Mouse (Mus musculus): ENCODE data around the gene Syncrip.

The Syncrip gene

DNA sequence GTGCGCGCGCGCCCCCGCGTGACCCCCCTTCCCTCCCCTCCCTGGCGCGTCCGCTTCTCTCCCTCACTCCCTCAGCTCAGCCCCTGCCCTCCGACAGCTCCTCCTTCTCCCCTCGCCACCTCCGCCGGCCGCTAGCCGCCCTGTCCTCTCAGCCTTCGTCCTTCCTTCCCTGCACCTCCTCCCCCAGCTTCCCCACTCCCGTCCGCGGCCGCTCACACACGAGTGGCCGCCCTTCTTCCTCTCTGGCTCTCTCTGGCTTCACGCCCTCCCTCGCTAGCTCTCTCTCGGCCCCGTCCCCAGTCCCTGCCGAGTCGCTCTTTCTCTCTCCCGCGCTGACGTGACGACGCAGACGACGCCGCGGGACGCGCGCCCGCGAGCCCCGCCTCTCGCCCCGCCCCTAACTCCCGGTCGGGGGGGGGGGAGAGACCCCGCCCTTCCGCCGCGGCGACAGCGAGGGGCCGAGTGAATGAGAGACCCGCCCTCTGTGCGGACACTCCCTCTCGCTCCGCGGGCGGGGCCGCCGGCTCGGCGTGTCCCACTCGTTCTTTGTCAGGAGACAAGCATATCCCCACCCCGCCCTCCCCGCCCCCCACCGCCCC is at the start of gene Syncrip:
Gene Syncrip, minus strand, starts transcription at position 345 of the 599 bp plus-strand sequence.
- DNase-seq = peak; percentile 93

DNA sequence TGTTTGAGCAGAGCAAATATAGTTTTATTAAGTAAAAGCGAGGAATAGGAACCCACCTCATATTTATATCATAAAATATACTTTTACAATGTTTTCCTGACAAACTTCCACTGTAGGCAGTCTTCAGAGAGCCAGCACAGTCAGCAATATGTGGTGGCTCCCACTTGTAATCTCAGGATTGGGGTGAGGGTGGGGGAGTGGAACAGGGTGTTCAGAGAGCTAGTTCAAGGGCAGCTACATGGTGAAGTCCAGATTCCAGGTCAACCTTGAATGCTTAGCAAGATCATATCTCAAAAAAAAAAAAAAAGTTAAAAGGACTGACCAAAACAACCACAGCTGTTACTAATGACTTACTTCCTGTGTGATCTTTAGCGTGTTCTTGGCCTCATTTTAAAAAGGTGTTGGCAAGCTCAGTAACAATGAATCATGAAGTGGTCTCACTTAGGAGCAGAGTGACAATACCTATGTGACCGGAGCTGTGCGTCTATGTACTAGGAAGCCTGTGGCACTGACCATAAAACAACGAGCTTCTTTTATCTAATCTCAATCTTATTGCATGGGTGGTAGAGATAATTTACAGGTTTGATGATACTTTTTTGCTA is 47.7 kb upstream of the Syncrip start:
- no peak for DNase-seq

DNA sequence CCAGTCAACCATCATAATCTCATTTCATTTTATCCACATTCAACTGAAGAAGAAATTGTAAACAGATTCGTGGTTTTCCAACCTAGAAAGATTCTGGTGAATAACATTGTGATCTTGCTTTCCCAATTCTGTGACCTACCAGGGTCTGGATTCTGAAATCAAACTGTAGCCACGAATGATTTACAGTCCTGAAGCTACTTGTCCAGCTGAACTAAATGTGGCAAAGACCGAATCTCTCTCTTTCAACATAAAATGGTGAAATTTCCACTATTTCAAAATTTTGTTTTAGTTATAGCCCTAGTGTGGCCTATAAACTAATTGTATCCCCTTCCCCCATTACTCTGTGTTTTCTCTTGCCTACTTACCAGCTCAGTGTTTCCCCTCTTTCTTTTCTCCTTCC is 47.2 kb upstream of the Syncrip start:
- DNase-seq = no peak

DNA sequence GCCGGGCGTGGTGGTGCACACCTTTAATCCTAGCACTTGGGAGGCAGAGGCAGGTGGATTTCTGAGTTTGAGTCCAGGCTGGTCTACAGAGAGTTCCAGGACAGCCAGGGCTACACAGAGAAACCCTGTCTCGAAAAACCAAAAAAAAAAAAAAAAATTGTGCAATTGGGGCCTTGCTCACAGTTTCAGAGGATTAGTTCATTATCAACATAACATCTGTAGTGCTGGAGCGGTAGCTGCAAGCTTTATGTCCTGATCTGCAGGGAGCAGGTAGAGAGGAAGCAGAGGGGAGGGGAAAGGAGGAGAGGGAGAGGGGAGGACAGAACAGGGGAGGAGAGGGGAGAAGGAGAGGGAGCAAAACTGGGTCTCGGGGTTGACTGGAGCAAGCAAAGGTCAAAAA is 46.4 kb upstream of the Syncrip start:
- no peak for DNase-seq

DNA sequence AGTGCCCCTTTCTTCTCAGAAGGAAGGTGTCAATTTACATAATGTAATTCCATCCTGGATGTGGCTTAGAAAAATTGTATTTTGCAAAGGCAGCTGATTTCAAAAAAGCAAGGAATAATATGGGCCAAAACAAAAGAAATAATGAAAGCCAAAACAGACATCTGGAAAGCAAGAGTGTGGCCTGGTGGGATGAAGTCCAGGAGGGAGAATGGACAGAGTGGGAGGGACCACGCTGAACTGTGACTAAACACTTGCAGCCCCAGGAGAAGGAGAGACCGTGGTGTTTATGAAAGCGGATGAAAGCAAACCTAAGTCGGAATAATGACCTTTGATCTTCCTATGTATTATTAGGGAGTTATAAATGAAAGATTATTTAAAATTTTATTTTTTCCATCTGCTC is 45.6 kb upstream of the Syncrip start:
- DNase-seq = no peak

DNA sequence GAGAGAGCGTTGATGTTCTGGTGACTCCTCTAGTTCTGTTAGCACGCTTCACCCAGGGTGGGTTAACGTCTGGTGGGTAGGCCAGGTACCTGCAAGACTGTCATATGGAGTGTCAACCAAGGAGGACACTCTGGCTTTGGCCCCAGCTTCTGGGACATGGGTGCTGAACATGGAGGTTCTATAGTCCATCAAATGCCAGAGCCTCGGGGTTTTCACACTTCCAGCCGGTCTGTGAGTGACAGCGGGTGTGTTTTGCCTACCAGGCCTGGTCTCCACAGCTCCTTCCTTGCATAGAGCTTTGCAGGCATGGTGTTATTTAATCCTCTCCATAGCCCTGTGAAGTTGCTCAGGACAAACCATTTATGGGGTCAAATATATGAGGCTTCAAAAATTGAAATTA is 43.0 kb upstream of the Syncrip start:
- no peak for DNase-seq

DNA sequence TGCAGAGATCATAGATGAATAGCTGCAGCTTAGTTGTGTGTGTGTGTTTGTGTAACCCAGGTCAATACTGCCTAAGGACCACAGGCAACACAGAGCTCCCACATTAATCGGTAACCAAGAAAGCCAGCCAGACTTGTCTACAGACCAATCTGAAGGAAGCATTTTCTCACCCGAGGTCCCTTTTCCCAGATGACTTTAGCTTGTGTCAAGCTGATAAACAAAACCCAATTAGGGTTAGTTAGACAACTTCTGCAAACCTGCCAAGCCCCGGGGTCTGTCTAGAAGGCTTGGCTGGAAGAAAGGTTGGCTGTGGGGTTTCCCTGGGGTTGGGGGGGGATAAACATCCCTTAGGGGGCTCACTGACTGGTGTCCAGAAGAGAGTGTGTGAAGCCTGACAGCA is 42.4 kb upstream of the Syncrip start:
- DNase-seq = no peak

DNA sequence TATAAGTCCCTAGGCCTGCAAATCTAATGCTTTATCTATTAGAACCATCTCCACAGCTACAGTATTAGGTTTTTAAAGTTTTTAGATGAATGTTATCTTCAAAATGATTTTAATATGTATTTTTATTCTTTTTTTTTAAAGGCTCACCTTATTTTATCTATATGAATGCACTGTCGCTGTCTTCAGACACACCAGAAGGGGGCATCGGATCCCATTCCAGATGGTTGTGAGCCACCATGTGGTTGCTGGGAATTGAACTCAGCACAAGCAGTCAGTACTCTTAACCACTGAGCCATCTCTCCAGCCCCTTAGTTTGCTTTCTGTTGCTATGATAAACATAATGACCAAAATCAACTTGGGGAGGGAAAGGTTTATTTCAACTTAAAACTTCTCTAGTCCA is 42.0 kb upstream of the Syncrip start:
- no peak for DNase-seq

DNA sequence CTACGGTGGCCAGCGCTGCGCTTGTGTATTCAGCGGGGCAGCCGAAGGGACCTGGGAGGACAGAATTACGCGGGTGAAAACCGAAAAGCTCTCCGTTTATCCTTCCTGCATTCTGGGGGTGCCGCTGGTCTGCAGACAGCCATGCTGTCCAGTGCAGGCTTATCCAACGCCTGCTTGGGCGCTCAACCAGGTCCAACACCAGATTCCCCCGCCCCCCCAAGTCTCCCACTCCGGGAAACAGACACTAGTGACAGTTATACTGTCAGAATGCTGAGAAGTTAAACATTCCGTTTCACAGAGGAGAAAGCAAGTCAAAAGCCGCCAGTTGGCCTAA is 40.9 kb upstream of the Syncrip start:
- no peak for DNase-seq

DNA sequence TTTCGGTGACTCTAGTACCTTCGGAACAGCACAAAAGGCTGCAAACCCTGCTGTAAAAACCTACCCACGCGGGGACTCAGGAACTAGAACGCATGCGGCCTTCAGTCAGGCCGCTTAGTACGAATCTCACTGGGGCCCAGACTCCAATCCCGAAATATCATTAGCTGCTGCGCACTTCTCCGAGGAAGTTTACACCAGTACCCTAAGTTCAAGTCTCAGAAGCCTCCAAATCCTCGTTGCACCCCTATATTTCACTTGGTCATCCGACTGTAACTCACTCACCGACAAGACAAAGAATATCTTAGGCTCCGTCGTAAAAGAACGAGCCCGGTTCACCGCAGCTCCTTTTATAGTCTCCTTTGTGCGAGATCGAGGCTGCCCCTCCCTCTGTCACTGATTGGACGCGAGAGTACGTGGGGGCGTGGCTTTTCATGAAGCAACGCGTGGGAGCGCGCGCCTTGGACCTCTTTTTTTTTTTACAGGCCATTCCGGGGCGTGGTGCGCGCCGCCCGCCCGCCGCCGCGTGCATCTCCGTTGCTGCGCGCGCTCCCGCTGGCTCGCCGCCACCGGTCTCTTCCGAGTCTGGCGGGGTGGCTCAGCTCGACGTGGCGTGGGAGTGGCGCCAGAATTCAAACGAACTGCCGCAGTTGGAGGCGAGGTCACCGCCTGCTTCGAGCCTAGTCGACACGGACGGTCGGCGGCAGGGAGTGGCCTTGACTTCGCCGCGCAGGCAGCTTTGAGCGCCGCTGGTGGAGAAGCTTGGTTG is 40.4 kb upstream of the Syncrip start:
- peak; percentile 93 for DNase-seq

DNA sequence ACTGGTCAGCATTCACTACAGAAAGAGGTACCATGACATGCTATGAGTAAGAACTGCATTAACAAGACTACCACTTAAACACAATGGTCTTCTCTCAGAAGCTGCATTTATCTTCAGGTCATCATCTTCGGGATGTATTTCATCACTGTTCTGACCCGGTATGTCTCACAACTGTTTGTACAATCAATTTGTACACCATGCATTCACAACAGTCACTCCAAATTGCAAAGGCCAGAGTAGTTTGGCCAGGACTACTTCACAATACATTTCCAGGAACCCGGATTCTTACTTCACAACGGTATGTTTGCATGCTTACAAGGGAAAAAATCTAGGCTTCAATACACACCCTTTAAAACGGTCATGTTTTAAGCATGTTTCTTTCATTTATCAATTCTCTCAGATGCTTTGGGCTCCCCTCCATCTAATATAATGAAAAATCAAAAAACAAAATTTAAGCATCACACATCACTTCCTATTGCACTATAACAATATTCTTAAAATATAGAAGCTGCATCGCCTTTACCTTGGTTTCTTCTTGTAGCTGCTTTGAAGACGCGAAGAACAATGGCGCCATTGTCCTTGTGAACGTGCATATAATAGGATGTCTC is 39.7 kb upstream of the Syncrip start:
- DNase-seq = no peak

DNA sequence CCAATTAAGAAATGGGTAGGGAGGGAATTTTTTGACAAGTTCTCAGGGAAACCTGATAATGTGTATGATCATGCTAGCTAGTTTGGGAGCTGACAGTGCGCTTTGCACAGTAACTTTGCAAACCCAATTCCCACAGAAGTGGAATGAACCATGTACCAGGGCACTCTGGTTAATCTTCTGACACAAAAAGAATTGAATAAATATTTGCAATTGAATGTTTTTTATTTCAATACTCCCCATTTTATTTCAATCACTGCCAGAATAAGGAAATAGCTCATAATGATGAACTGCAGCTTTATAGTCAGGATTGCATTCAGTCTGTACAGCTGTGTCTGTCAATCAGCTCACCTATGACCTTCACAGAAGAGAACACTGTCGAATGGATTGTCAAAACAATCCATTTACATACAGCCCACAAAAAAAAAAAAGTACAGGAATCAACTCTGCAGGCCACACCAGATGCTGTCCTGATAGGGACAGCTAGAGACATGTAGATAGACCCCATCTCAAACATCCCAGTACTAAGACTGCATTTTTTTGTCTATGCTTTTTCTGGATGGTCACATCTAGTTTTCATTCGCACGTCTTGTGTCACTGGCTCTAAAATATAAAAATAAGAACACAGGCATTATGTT is 38.6 kb upstream of the Syncrip start:
- no peak for DNase-seq

DNA sequence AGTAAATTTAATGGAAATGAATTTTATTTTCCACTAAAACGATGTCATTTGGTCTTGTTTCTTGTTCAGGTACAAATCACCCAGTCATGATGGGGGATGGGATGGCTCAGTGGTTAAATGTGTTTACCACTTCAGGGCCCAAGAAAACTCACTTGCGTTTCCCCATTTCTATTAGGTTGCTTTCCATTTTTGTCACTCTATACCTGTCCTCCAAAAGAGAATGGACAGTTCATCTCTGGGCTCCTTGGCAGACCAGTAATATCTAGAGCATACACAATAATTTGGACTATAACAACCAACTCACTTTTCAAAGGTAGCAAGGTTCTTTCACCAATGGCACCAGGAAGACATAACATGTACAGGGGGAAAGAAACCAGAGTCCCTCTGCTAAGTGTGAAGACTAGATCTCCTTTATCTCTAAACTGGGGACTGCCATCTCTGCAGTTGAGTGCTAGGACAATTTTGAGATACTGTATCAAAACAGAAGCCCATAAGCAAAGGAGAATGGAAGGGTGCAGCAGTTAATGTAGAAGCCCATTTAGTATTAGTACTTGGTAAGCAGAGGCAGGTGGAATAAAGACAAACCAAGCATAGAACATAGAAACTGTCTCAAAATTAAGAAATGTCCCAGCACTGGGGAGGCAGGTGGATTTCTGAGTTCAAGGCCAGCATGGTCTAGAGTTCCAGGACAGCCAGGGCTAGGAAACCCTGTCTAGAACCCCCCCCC is 37.9 kb upstream of the Syncrip start:
- DNase-seq = no peak

DNA sequence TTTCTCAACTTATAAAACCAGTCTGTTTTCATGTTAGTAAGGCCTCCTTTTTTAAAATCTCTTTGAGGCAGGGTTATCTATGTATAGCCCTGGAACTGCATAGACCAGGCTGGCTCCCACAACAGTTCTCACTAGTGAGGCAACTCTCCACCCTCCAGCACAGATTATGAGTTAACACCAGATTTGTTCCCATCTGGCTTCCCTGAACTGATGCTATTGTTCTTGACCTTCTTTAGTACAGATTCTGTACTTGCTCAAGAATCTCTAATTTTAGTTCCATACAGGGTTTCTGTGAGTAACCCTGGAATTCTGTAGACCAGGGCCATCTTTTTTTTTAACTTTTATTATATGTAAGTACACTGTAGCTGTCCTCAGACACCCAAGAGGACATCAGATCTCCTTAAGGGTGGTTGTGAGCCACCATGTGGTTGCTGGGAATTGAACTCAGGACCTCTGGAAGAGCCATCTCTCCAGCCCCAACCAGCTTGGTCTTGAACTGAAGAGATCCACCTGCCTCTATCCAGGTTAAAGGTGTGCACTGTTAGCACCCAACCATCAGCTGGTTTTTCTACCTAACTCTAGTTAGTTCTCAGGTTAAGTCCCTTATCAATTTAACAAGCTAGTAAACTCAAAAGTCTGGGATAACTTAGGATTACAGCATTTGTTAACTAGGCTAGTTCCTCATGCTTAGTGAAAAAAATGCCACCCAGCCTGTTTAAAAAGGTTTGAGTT is 37.2 kb upstream of the Syncrip start:
- no peak for DNase-seq

DNA sequence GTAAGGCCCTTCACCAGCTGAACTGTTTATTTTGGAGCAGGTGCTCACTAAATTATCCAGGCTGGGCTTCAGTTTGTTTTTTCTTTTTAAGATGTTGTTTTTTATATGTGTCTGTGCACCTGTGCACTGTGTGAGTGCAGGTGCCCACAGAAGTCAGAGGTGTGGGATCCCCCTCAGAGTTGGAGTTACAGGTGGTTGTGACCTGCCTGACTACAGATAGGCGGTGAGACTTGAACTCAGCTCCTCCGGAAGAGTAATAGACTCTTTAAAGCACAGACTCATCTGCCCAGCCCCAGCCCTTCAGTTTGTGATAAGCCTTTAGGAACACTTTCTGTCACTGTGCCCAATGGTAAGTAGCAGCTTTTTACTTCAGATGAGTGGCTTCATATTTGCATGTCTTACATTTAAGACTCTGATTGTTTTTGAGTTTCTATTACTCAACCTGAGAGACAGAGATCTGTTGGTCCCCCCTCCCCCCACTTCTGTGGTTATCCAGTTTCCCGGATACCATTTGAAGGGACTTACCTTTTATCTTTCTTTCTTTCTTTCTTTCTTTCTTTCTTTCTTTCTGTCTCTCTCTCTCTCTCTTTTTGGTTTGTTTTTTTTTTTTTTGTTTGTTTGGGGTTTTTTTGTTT is 34.1 kb upstream of the Syncrip start:
- DNase-seq = no peak

DNA sequence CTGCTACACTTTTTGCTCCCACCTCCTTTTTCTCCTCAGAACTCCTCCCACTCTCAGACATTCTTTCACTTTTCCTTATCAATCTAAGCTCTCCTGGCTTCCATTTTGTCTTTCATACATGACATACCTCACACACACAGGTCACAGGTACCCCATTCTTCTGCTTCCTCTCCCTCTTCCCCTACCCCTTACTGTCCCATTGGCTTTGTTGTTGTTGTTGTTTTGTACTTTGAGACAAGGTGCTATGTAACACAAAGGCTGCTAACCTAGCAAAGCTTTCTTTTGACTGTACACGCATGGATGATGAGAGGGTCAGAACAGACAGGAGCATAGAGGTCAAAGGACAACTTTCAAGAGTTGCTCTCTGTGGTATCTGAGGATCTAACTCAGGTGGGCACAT is 33.2 kb upstream of the Syncrip start:
- no peak for DNase-seq

DNA sequence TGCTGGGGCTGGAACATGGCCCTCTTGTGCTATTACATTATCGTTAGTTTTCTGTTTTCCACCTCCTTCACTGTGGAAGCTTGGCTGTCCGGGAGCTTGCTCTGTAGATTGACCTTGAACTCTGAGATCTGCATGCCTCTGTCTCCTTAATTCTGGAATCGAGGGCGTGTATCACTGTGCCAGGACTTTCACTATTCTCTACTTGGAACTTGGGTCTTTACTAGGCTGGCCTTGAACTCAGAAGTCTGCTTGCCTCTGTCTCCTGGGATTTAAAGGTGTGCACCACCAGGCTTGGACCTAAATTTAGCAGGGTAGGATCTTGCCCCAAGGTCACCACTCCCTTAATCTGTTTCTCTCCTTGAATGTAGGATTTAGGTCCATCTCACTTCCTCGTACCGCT is 19.5 kb upstream of the Syncrip start:
- DNase-seq = no peak

DNA sequence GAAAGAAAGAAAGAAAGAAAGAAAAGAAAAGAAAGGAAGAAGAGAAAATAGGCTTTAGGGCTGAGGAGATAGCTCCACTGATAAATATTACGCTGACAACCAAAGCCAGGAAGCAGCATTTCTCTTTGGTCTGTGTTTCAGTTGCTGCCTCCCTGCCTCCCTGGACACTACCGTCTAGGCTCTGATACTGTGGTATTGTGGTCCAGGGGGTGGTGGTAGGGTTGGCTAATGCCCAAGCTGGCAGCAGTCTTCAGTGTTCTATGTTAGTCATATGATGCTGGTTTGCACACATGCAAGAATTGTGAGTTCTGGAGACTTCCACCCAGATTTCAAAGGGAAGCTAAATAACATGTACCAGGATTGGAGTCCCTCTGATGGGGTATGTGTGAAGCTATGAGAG is 17.7 kb upstream of the Syncrip start:
- no peak for DNase-seq

DNA sequence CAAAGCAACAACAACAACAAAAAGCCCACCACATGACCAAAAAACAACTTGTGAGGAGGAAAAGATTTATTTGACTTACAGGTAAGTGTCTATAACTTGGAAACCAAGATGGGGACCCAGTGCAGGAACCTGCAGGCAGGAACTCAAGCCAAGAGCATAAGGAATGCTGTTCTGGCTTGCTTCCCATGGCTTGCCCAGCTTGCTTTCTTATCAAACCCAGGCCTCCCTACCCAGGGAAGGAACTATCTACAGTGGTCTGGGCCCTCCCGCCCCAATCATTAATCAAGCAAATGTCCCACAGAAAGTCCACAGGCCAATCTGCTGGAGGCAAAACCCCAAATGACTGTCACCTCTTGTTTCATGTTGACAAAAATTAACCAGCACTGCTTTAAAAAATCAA is 10.1 kb upstream of the Syncrip start:
- DNase-seq = no peak

DNA sequence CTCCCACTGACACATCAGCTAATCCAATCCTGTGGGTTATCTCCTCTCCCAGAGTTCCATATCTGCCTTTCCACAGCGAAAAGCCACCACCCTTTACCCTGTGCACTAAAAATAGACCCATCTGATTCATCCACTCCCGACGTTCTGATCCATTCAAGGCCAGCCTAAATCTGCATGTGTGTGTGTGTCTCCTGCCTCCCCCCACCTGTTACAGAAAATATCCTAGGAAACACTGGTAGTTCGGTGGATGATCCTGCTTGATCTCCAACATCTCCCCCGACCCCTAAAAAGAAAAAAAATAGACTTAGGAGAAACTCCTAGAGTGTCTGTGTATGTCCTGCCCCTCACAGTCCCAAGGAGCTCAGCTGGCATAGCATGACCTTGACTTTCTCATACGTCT is 2.2 kb upstream of the Syncrip start:
- DNase-seq = no peak

DNA sequence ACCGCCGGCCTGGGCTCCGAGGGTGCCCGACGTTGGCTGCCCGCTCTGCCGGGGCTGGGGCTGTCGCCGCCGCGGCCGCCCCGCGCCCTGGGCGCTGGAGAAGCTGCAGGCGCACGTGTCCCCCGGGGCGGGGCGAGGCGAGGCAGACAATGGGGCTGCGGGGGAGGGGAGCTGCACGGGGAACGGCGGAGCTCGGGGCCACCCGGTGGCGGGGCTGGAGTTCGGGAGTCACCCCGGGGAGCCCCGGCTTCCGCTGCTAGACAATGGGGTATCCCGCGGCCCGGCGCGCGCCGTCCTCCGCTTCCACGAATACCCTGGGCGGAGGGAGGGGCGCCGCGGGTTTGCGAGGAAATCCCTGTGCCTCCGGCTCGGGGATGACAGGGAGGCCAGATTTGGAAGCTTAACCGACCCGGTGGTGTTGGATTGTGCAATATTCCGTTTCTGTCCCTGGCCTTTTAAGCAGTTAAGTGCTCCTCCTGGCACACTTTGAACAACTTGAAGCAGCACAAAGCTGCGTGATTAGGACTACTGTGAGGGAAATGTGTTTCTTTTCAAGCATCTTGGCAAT is 539 bp upstream of the Syncrip start:
- DNase-seq = no peak

DNA sequence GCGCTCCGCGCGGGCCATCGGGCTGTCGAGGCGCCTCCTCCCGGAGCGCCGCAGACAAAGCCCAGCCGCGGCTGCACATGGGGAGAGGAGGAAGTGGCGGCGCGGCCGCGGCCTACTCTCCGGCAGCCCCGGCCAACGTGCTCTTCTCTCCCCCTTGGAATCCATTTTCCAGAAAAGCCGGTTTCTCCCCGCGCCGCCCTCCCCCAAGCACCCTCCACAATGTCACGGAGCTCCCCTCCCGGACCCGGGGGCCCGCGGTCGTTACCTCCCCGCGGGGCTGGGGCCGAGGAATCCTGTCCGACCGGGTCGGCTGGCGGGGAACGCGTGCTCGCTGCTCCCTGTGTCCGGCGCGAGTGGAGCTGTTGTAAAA is 598 bp downstream of the Syncrip start:
- peak; percentile 54 for DNase-seq

Measured in kidney, adult 11 months (tissue).